21 mouse cellular contexts compared by ENCODE assay signal in the genomic region with DNA sequence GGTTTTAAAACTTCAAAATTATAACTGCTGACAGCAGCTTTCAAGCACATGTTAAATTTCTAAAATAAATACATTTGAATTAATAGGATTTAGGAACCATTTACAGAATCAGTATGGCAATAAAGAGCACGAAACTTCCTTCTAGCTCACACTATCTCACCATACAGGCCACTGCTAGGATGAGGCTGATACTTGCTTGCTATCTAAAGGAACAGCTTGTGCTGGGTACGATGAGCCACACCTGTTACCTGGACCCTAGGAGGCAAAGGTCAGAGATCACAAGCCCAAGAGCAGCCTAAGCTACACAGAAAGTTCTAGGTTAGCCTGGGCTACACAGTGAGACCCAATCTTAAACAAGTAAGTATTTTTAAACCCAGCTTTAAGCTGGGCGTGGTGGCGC.
"Had no signal": no experiment of that assay in that cellular context is flagged by ENCODE, and none has a peak within 500 bp of the region (broad histone marks: within the 10 kb centered on the region; RNA-seq: fewer than 3 reads in every experiment).

No protein-coding gene starts in this region.

- H3K27ac ChIP-seq: hindbrain, postnatal 0 days; kidney, postnatal 0 days; layer of hippocampus, adult 2 months; limb, embryonic 10.5 days; limb, embryonic 13.5 days; midbrain, embryonic 12.5 days; midbrain, embryonic 15.5 days; neural tube, embryonic 13.5 days; stomach, embryonic 15.5 days had no signal

- H3K9me3 ChIP-seq: limb, embryonic 10.5 days; limb, embryonic 13.5 days; megakaryocyte, embryonic 14.5 days; midbrain, embryonic 12.5 days; midbrain, embryonic 15.5 days; neural tube, embryonic 13.5 days; stomach, embryonic 15.5 days had no signal

- H3K27me3 ChIP-seq: limb, embryonic 13.5 days; megakaryocyte, embryonic 14.5 days; midbrain, embryonic 12.5 days; midbrain, embryonic 15.5 days; neural tube, embryonic 13.5 days; stomach, embryonic 15.5 days had no signal

- H3K4me2 ChIP-seq: limb, embryonic 13.5 days; lung, embryonic 14.5 days; midbrain, embryonic 12.5 days; midbrain, embryonic 15.5 days; neural tube, embryonic 13.5 days; stomach, embryonic 15.5 days had no signal

- H3K4me3 ChIP-seq: layer of hippocampus, adult 2 months; limb, embryonic 10.5 days; limb, embryonic 13.5 days; megakaryocyte, embryonic 14.5 days; midbrain, embryonic 12.5 days; midbrain, embryonic 15.5 days; myocyte; neural tube, embryonic 13.5 days; stomach, embryonic 15.5 days had no signal

- ATAC-seq: hindbrain, postnatal 0 days; inflammation-experienced regulatory T-cells, adult 6 months; lung, postnatal 0 days; midbrain, embryonic 15.5 days had no signal

- H3K4me1 ChIP-seq: limb, embryonic 10.5 days; midbrain, embryonic 12.5 days; midbrain, embryonic 15.5 days; neural tube, embryonic 13.5 days; stomach, embryonic 15.5 days had no signal

- DNase-seq: kidney, adult 18-20 months; kidney, postnatal 25 days; layer of hippocampus, adult 9-11 months; lung, postnatal 36 days; retina, postnatal 1 day; right cerebral cortex, postnatal 25 days; thymus, postnatal 25 days had no signal

- H3K36me3 ChIP-seq: midbrain, embryonic 15.5 days; stomach, embryonic 15.5 days had no signal

- H3K9ac ChIP-seq: limb, embryonic 13.5 days; lung, embryonic 14.5 days; midbrain, embryonic 12.5 days; midbrain, embryonic 15.5 days; neural tube, embryonic 13.5 days; stomach, embryonic 15.5 days had no signal
